Mouse (Mus musculus): ENCODE measurements at regions not wholly inside any gene's neighbourhood (a gene's known extent, or its start where the extent isn't known, plus 50 kb on each side); places are given as distances from the start of the nearest gene placed in this dataset.

- H3K27ac ChIP-seq (ENCODE audit: insufficient read depth, low read length) = no peak overlapping the region
- TF ChIP-seq POLR2A (IDR thresholded peaks at IDR 0.05; ENCODE audit: borderline replicate concordance, insufficient read depth, low read length) = no peak
- no peak for TF ChIP-seq CTCF (IDR thresholded peaks at IDR 0.05; ENCODE audit: borderline replicate concordance, insufficient read depth, low read depth, low read length)
- 96% methylated on average over 5 of the region's 5 CpGs for WGBS
- no peaks in the 10 kb centered on the region for H3K27me3 ChIP-seq (ENCODE audit: control insufficient read depth, insufficient read depth, low read length)
- no peaks in the 10 kb centered on the region for H3K4me1 ChIP-seq (ENCODE audit: control insufficient read depth, insufficient read depth, low read length)
- no peak for DNase-seq
- H3K4me3 ChIP-seq (replicated peaks; ENCODE audit: insufficient read depth, low read depth, low read length) = no peak overlapping the region
These were observed 277.9 kb downstream of the Foxo1 start for GRCm38 (mm10) chr3:52546035-52546434.

GRCm38 (mm10) chr3:52543006-52543405, 274.9 kb downstream of the Foxo1 start:
- Histone ChIP-seq H3K27ac (ENCODE audit: insufficient read depth, low read length) (no peak overlapping the region), H3K4me3 (replicated peaks; ENCODE audit: insufficient read depth, low read depth, low read length) (no peak overlapping the region), H3K27me3 (ENCODE audit: control insufficient read depth, insufficient read depth, low read length) (no peaks in the 10 kb centered on the region), H3K4me1 (ENCODE audit: control insufficient read depth, insufficient read depth, low read length) (no peaks in the 10 kb centered on the region)
- 78% methylated on average over 6 of the region's 6 CpGs for WGBS
- no peak for TF ChIP-seq POLR2A (IDR thresholded peaks at IDR 0.05; ENCODE audit: borderline replicate concordance, insufficient read depth, low read length)
- no peak for TF ChIP-seq CTCF (IDR thresholded peaks at IDR 0.05; ENCODE audit: borderline replicate concordance, insufficient read depth, low read depth, low read length)
- no peak for DNase-seq

GRCm38 (mm10) chr3:52540862-52541380, 272.8 kb downstream of the Foxo1 start:
- TF ChIP-seq POLR2A (IDR thresholded peaks at IDR 0.05; ENCODE audit: borderline replicate concordance, insufficient read depth, low read length) = no peak
- TF ChIP-seq CTCF (IDR thresholded peaks at IDR 0.05; ENCODE audit: borderline replicate concordance, insufficient read depth, low read depth, low read length) = no peak
- Histone ChIP-seq H3K27ac (ENCODE audit: insufficient read depth, low read length) (no peak overlapping the region), H3K27me3 (ENCODE audit: control insufficient read depth, insufficient read depth, low read length) (no peaks in the 10 kb centered on the region), H3K4me3 (replicated peaks; ENCODE audit: insufficient read depth, low read depth, low read length) (no peak overlapping the region), H3K4me1 (ENCODE audit: control insufficient read depth, insufficient read depth, low read length) (no peaks in the 10 kb centered on the region)
- DNase-seq = no peak
- 49% methylated on average over 9 of the region's 9 CpGs for WGBS

- TF ChIP-seq POLR2A (IDR thresholded peaks at IDR 0.05; ENCODE audit: borderline replicate concordance, insufficient read depth, low read length) (no peak), CTCF (IDR thresholded peaks at IDR 0.05; ENCODE audit: borderline replicate concordance, insufficient read depth, low read depth, low read length) (no peak)
- DNase-seq = no peak
- H3K27me3 ChIP-seq (ENCODE audit: control insufficient read depth, insufficient read depth, low read length) = no peaks in the 10 kb centered on the region
- H3K27ac ChIP-seq (ENCODE audit: insufficient read depth, low read length) = no peak overlapping the region
- H3K4me1 ChIP-seq (ENCODE audit: control insufficient read depth, insufficient read depth, low read length) = no peaks in the 10 kb centered on the region
- 65% methylated on average over 10 of the region's 10 CpGs for WGBS
- no peak overlapping the region for H3K4me3 ChIP-seq (replicated peaks; ENCODE audit: insufficient read depth, low read depth, low read length)
These were observed 271.8 kb downstream of the Foxo1 start for GRCm38 (mm10) chr3:52539813-52540378.

GRCm38 (mm10) chr3:52538306-52538705, 270.2 kb downstream of the Foxo1 start:
- DNase-seq = no peak
- Histone ChIP-seq H3K4me3 (replicated peaks; ENCODE audit: insufficient read depth, low read depth, low read length) (no peak overlapping the region), H3K4me1 (ENCODE audit: control insufficient read depth, insufficient read depth, low read length) (no peaks in the 10 kb centered on the region), H3K27ac (ENCODE audit: insufficient read depth, low read length) (no peak overlapping the region), H3K27me3 (ENCODE audit: control insufficient read depth, insufficient read depth, low read length) (no peaks in the 10 kb centered on the region)
- WGBS = 82% methylated on average over 4 of the region's 4 CpGs
- no peak for TF ChIP-seq POLR2A (IDR thresholded peaks at IDR 0.05; ENCODE audit: borderline replicate concordance, insufficient read depth, low read length)
- no peak for TF ChIP-seq CTCF (IDR thresholded peaks at IDR 0.05; ENCODE audit: borderline replicate concordance, insufficient read depth, low read depth, low read length)

- no peak overlapping the region for H3K4me3 ChIP-seq (replicated peaks; ENCODE audit: insufficient read depth, low read depth, low read length)
- no peak overlapping the region for H3K27ac ChIP-seq (ENCODE audit: insufficient read depth, low read length)
- H3K4me1 ChIP-seq (ENCODE audit: control insufficient read depth, insufficient read depth, low read length) = no peaks in the 10 kb centered on the region
- WGBS = 90% methylated on average over 10 of the region's 10 CpGs
- TF ChIP-seq CTCF (IDR thresholded peaks at IDR 0.05; ENCODE audit: borderline replicate concordance, insufficient read depth, low read depth, low read length) (no peak), POLR2A (IDR thresholded peaks at IDR 0.05; ENCODE audit: borderline replicate concordance, insufficient read depth, low read length) (no peak)
- no peaks in the 10 kb centered on the region for H3K27me3 ChIP-seq (ENCODE audit: control insufficient read depth, insufficient read depth, low read length)
- DNase-seq = no peak
These were observed 269.3 kb downstream of the Foxo1 start for GRCm38 (mm10) chr3:52537362-52537911.

- 24% methylated on average over 7 of the region's 7 CpGs for WGBS
- no peak for DNase-seq
- no peak overlapping the region for H3K4me3 ChIP-seq (replicated peaks; ENCODE audit: insufficient read depth, low read depth, low read length)
- no peak overlapping the region for H3K27ac ChIP-seq (ENCODE audit: insufficient read depth, low read length)
- H3K27me3 ChIP-seq (ENCODE audit: control insufficient read depth, insufficient read depth, low read length) = no peaks in the 10 kb centered on the region
- TF ChIP-seq POLR2A (IDR thresholded peaks at IDR 0.05; ENCODE audit: borderline replicate concordance, insufficient read depth, low read length) (no peak), CTCF (IDR thresholded peaks at IDR 0.05; ENCODE audit: borderline replicate concordance, insufficient read depth, low read depth, low read length) (no peak)
- peaks cover 3% of the 10 kb centered on the region; the same call in 1 of the 2 replicates for H3K4me1 ChIP-seq (ENCODE audit: control insufficient read depth, insufficient read depth, low read length)
These were observed 267.4 kb downstream of the Foxo1 start for GRCm38 (mm10) chr3:52535411-52536021.

GRCm38 (mm10) chr3:52534118-52534517, 266.0 kb downstream of the Foxo1 start:
- Histone ChIP-seq H3K4me3 (replicated peaks; ENCODE audit: insufficient read depth, low read depth, low read length) (no peak overlapping the region), H3K27me3 (ENCODE audit: control insufficient read depth, insufficient read depth, low read length) (no peaks in the 10 kb centered on the region), H3K27ac (ENCODE audit: insufficient read depth, low read length) (no peak overlapping the region), H3K4me1 (ENCODE audit: control insufficient read depth, insufficient read depth, low read length) (peaks cover 3% of the 10 kb centered on the region; the same call in 1 of the 2 replicates)
- DNase-seq = no peak
- TF ChIP-seq CTCF (IDR thresholded peaks at IDR 0.05; ENCODE audit: borderline replicate concordance, insufficient read depth, low read depth, low read length) = no peak
- TF ChIP-seq POLR2A (IDR thresholded peaks at IDR 0.05; ENCODE audit: borderline replicate concordance, insufficient read depth, low read length) = no peak
- 89% methylated on average over 7 of the region's 7 CpGs for WGBS

All from cerebellum, adult 2 months (tissue).